Mouse (Mus musculus) cortical plate, adult 2 months (tissue): Measurements from ENCODE around the gene Scyl3. TPM values are rescaled to one million over a fixed set of nuclear protein-coding genes. Genes with fewer than 3 reads are reported as not detected.

Experiments used
- H3K27ac ChIP-seq: fragments of 200-500 bp; 2 replicates; pipeline ENCODE4 v1.5.1; 2012; ENCODE audit warnings: low read length, control low read depth, inconsistent platforms; ENCODE audit not compliant: insufficient read depth
- H3K4me1 ChIP-seq: fragments of 200-500 bp; 2 replicates; pipeline ENCODE4 v1.6.1; 2011; ENCODE audit warnings: low read length; ENCODE audit not compliant: control insufficient read depth, insufficient read depth
- H3K4me3 ChIP-seq: fragments of 200-500 bp; 2 replicates; pipeline ENCODE4 v1.5.1; 2011; ENCODE audit warnings: mild to moderate bottlenecking, low read length, control low read depth; ENCODE audit not compliant: insufficient read depth
- CTCF ChIP-seq: fragments of 200-500 bp; IDR thresholded peaks from 2 replicates; pipeline ENCODE4 v1.5.1; 2011; ENCODE audit warnings: mild to moderate bottlenecking, control low read depth, low read length; ENCODE audit not compliant: insufficient read depth; ENCODE audit errors: extremely low read depth
- POLR2A ChIP-seq: fragments of 200-500 bp; IDR thresholded peaks from 2 replicates; pipeline ENCODE4 v1.6.1; 2011; ENCODE audit warnings: mild to moderate bottlenecking, low read length, control low read depth; ENCODE audit not compliant: insufficient read depth; ENCODE audit errors: extremely low read depth
- polyA plus RNA-seq: library from polyadenylated mRNA; depleted of rRNA; stranded (reverse); fragments of >200 nt; gene quantifications from 2 replicates; pipeline ENCODE4 v1.2.3, GENCODE M21; 2012; rRNA removed

Scyl3 gene
- polyA plus RNA-seq, 1 experiment = 23.8 TPM

- Histone ChIP-seq H3K4me3 (peak within 1 kb of the TSS; percentile 93), H3K4me1 (no peaks in the 10 kb centered on the region), H3K27ac (peak within 1 kb of the TSS; percentile 69)
- TF ChIP-seq POLR2A = peak; percentile 61; the same call in 1 of the 2 replicates
- TF ChIP-seq CTCF = no peak
These were observed 66.1 kb downstream of the Scyl3 start, which contains the start of the genes BC055324 and Mettl18 for GRCm38 (mm10) chr1:163994721-163995608. BC055324 (minus strand) TSS chr1:163994796. Mettl18 (plus strand) TSS chr1:163994889.

- no peak for TF ChIP-seq CTCF
- TF ChIP-seq POLR2A = no peak
- Histone ChIP-seq H3K27ac (no peak overlapping the region), H3K4me1 (no peaks in the 10 kb centered on the region), H3K4me3 (peak overlapping the region; percentile 93)
These were observed 66.7 kb downstream of the Scyl3 start for GRCm38 (mm10) chr1:163995609-163995913.

GRCm38 (mm10) chr1:164001831-164002452 is 73.0 kb downstream of the Scyl3 start:
- Histone ChIP-seq H3K4me3 (no peak overlapping the region), H3K4me1 (no peaks in the 10 kb centered on the region), H3K27ac (no peak overlapping the region)
- TF ChIP-seq CTCF (no peak), POLR2A (no peak)

- TF ChIP-seq CTCF (no peak), POLR2A (no peak)
- H3K4me1 ChIP-seq = no peaks in the 10 kb centered on the region
- H3K4me3 ChIP-seq = no peak overlapping the region
- no peak overlapping the region for H3K27ac ChIP-seq
These were observed 75.4 kb downstream of the Scyl3 start for GRCm38 (mm10) chr1:164004311-164004710.

Other genes starting within 250 kb of the Scyl3 start
- 1.6 and 2.0 TPM in 2 replicates for gene Mettl11b, start 203.9 kb upstream of the Scyl3 start, polyA plus RNA-seq
- 123 TPM in 2 replicates for gene Kifap3, start 149.5 kb upstream of the Scyl3 start, polyA plus RNA-seq
- gene BC055324, start 65.7 kb downstream of the Scyl3 start, polyA plus RNA-seq = 0.91 and 1.0 TPM in 2 replicates
- gene Mettl18, start 65.8 kb downstream of the Scyl3 start, polyA plus RNA-seq = 3.7 and 4.3 TPM in 2 replicates
- 0.06 TPM in 1 of 2 replicates, not detected in the other for gene Sele, start 119.1 kb downstream of the Scyl3 start, polyA plus RNA-seq
- 0.15 and 0.32 TPM in 2 replicates for gene Sell, start 132.9 kb downstream of the Scyl3 start, polyA plus RNA-seq
- gene Selp, start 186.2 kb downstream of the Scyl3 start, polyA plus RNA-seq = 0.02 TPM in 1 of 2 replicates, not detected in the other
- 0.28 and 0.35 TPM in 2 replicates for gene F5, start 222.7 kb downstream of the Scyl3 start, polyA plus RNA-seq